Mouse (Mus musculus) embryonic facial prominence, embryonic 14.5 days (tissue): ENCODE data around the gene Cltb. TPM values are rescaled to one million over a fixed set of nuclear protein-coding genes. Genes with fewer than 3 reads are reported as not detected.

ENCODE experiments used
- ATAC-seq: fragments of 200-750 bp; cut with Nextera tagmentation; 2 replicates; pipeline ENCODE4 v1.8.0; 2017; ENCODE audit warnings: low read depth, moderate number of reproducible peaks, moderate TSS enrichment
- DNase-seq: peaks from one replicate; pipeline ENCODE4 v3.0.0-alpha.2; 2015; ENCODE audit warnings: low spot score
- H3K27ac ChIP-seq: fragments of 300-500 bp; sonication (generic); replicated peaks from 2 replicates; pipeline ENCODE4 v1.5.1; 2014; ENCODE audit warnings: low read depth, mild to moderate bottlenecking, low read length, moderate library complexity
- H3K27me3 ChIP-seq: fragments of 300-500 bp; sonication (generic); replicated peaks from 2 replicates; pipeline ENCODE4 v1.6.1; 2014; ENCODE audit warnings: low read length; ENCODE audit not compliant: control insufficient read depth, insufficient read depth
- H3K36me3 ChIP-seq: fragments of 300-500 bp; sonication (generic); 2 replicates; pipeline ENCODE4 v1.6.1; 2014; ENCODE audit warnings: low read length, mixed read lengths; ENCODE audit not compliant: control insufficient read depth, insufficient read depth
- H3K4me1 ChIP-seq: fragments of 300-500 bp; sonication (generic); 2 replicates; pipeline ENCODE4 v1.6.1; 2014; ENCODE audit warnings: antibody characterized with exemption, low read length; ENCODE audit not compliant: control insufficient read depth, insufficient read depth
- H3K4me2 ChIP-seq: fragments of 300-500 bp; sonication (generic); 2 replicates; pipeline ENCODE4 v1.6.1; 2014; ENCODE audit warnings: low read depth, mild to moderate bottlenecking, low read length, moderate library complexity, mixed read lengths
- H3K4me3 ChIP-seq: fragments of 300-500 bp; sonication (generic); 2 replicates; pipeline ENCODE4 v1.5.1; 2014; ENCODE audit warnings: low read depth, mild to moderate bottlenecking, low read length
- H3K9ac ChIP-seq: fragments of 300-500 bp; sonication (generic); 2 replicates; pipeline ENCODE4 v1.6.1; 2014; ENCODE audit warnings: low read depth, mild to moderate bottlenecking, low read length, moderate library complexity, mixed read lengths
- H3K9me3 ChIP-seq: fragments of 300-500 bp; sonication (generic); 2 replicates; pipeline ENCODE4 v1.6.1; 2016; ENCODE audit warnings: low read length; ENCODE audit not compliant: control insufficient read depth
- WGBS: fragments of 180-500 bp; shearing (Covaris S2); extraction: QIAGEN DNeasy Blood & Tissue Kit; methylation state at CpG from one replicate; pipeline ENCODE4 v1.1.7; 2014; 5-methylcytosine and 5-hydroxymethylcytosine counted together
- polyA plus RNA-seq: library from polyadenylated mRNA; unstranded; fragments of >200 nt; fragmentation: Nextera tagmentation; extraction: Ambion mirVana; gene quantifications from 2 replicates; pipeline ENCODE4 v1.2.1, GENCODE M21; 2014

Gene Cltb
- polyA plus RNA-seq, 1 experiment from 2014 or later, result 48.1 TPM

DNA sequence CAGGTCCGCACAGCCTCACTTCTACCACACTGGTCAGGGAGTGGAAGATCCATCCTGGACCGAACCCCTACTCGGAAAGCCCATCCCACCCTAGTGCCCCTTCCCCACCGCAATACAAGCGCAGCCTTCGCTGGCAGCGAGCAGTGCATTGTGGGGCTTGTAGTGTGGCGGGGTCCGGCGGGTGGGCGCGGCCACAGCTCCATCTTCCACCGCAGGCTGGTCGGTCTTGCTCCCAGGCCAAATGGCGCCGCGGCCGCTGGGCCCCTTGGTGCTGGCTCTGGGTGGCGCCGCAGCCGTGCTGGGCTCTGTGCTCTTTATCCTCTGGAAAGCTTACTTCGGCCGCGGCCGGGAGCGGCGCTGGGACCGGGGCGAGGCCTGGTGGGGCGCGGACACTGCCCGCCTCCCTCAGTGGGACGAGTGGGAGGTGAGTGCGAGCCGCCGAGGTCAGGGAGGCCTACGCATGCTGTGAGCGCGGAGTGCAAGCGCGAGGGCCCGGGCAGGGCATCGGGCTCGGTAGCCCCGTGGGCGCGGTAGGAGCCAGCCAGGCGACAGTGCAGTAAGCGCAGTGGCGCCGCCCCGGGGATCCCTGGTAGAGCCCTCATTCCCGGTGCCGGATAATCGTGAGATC lies 36.2 kb downstream of the Cltb start, which contains the start of gene Arl10:
TSS of gene Arl10 (plus strand) at position 162 of the 628 bp plus-strand sequence.
- Histone ChIP-seq H3K9ac (peak within 1 kb of the TSS; percentile 82), H3K4me1 (peaks cover 8% of the 10 kb centered on the region; the same call in 1 of the 2 replicates), H3K36me3 (peaks cover 22% of the 10 kb centered on the region), H3K4me2 (peak within 1 kb of the TSS; percentile 70), H3K27me3 (no peaks in the 10 kb centered on the region), H3K27ac (0 out of 2 replicates have a peak within 1 kb of the TSS, but pooled peaks have one; percentile 22), H3K4me3 (peak within 1 kb of the TSS; percentile 76), H3K9me3 (no peaks in the 10 kb centered on the region)
- peak; percentile 87 for DNase-seq
- peak; percentile 96 for ATAC-seq
- under 1% methylated on average over 53 of the region's 55 CpGs for WGBS

DNA sequence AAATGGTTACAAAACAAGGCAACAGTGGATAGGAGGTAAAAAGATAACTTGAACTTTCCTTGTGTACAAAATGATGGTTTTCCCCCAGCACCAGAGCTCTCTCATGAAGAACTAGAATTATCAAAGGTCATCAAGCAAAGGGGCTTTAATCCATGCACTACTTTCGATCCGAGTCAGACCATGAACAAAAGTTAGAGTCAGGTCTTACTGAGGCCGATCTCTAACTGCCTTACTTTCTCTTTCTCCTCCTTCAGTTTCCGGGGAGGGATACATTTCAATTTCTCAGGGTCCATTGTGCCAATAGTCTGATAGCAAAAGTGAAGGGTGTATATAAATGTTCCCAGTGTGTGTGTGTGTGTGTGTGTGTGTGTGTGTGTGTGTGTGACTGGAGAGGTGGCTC lies 38.5 kb downstream of the Cltb start:
- H3K36me3 ChIP-seq, result peaks cover 5% of the 10 kb centered on the region; the same call in 1 of the 2 replicates
- H3K9me3 ChIP-seq, result no peaks in the 10 kb centered on the region
- no peak for DNase-seq
- H3K27me3 ChIP-seq, result no peaks in the 10 kb centered on the region
- ATAC-seq, result no peak
- no peak overlapping the region for H3K4me3 ChIP-seq
- no peak overlapping the region for H3K9ac ChIP-seq
- 83% methylated on average over 4 of the region's 4 CpGs for WGBS
- H3K4me2 ChIP-seq, result no peak overlapping the region
- peaks cover 8% of the 10 kb centered on the region; the same call in 1 of the 2 replicates for H3K4me1 ChIP-seq
- H3K27ac ChIP-seq, result no peak overlapping the region

DNA sequence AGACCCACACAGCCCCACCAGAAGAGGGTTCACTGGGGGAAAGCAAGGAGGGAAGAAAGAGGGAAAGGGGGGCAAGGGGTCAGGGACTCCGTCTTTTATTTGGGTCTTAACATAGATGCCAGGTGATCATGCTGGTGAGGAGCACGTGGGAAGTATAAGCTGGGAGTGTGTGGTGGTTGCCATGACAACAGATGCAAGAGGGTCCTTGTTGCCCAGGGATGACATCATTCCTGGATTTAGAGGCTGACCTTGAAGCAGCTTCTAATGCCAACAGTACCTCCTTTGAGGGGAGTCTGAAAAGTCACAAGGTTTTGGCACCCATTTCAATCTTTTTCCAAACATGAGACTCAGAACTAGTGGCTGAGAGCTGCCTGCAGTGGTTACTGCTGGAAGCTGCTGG lies 39.5 kb downstream of the Cltb start:
- 49% methylated on average over 2 of the region's 2 CpGs for WGBS
- DNase-seq, result peak; percentile 15
- no peak overlapping the region for H3K27ac ChIP-seq

DNA sequence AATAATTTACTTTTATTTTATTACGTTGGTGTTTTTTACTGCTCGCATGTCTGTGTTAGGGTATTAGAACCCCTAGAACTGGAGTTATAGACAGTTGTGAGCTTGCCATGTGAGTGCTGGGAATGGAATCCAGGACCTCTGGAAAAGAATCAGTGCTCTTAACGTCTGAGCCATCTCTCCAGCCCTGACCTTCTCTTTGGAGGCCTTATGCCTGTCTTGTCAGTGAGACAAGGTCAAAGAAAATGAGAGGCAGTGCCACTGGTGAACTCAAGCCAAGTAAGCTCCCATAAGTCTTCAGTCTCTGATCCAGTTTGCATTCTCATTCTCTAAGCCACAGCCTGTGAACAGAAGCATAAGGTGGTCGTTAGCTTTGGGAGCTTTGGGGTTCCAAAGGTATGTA lies 40.4 kb downstream of the Cltb start:
- no peak overlapping the region for H3K9ac ChIP-seq
- H3K4me3 ChIP-seq, result no peak overlapping the region
- ATAC-seq, result no peak
- DNase-seq, result no peak
- 71% methylated on average over 4 of the region's 4 CpGs for WGBS
- no peak overlapping the region for H3K4me2 ChIP-seq
- H3K27ac ChIP-seq, result no peak overlapping the region
- H3K9me3 ChIP-seq, result no peaks in the 10 kb centered on the region
- no peaks in the 10 kb centered on the region for H3K36me3 ChIP-seq
- peaks cover 2% of the 10 kb centered on the region; the same call in 1 of the 2 replicates for H3K4me1 ChIP-seq
- H3K27me3 ChIP-seq, result no peaks in the 10 kb centered on the region

More for the DNA sequence above, 39.5 kb downstream of the Cltb start:
- Histone ChIP-seq H3K27me3 (no peaks in the 10 kb centered on the region), H3K36me3 (no peaks in the 10 kb centered on the region), H3K4me3 (no peak overlapping the region), H3K9ac (no peak overlapping the region), H3K4me2 (no peak overlapping the region), H3K4me1 (peaks cover 8% of the 10 kb centered on the region; the same call in 1 of the 2 replicates), H3K9me3 (no peaks in the 10 kb centered on the region)
- no peak for ATAC-seq

DNA sequence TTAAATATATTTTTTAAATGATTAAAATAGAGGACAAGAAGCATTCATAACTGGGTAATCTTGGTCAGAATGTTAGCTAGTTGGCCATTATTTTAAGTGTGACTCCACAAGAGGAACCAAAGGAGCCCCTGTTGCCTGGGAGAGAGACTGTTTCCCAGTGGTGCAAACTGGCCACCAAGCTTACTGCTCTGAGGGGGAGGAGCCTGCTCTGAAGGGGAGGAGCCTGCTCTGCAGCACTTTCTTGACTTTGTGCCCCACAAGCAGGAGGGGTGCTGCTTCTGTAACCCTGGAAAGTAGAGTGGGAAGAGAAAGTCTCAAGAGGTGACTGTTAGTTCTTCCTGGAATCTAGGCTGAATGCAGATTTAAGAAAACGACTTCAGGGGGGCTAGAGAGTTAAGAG lies 41.9 kb downstream of the Cltb start:
- Histone ChIP-seq H3K27me3 (no peaks in the 10 kb centered on the region), H3K9me3 (no peaks in the 10 kb centered on the region), H3K4me3 (no peak overlapping the region), H3K27ac (no peak overlapping the region), H3K9ac (no peak overlapping the region), H3K36me3 (no peaks in the 10 kb centered on the region), H3K4me2 (no peak overlapping the region), H3K4me1 (no peaks in the 10 kb centered on the region)
- WGBS, result 53% methylated on average over 1 of the region's 1 CpGs
- DNase-seq, result no peak
- ATAC-seq, result no peak

DNA sequence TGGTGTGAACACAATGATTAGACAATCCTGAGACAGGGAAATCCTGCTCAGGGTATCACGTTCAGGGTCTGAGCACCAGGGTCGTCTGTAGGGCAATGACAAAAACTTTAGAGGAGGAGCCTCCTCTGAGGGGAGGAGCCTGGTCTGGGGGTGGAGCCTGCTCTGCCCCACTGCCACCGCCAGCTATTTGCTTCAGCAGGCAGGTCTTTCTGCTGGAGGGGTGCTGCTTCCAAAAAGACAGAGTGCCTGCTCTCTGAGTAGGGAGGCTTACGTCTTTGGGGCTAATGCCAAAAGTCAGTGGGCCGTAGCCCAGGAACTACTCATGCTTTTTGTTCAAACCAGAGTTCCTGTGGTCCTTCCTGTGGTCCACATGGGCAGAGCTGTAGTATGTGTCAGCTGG lies 42.8 kb downstream of the Cltb start:
- Histone ChIP-seq H3K36me3 (no peaks in the 10 kb centered on the region; the same call in 1 of the 2 replicates), H3K4me1 (no peaks in the 10 kb centered on the region), H3K9ac (no peak overlapping the region), H3K27ac (no peak overlapping the region), H3K4me2 (no peak overlapping the region), H3K27me3 (no peaks in the 10 kb centered on the region), H3K4me3 (no peak overlapping the region), H3K9me3 (no peaks in the 10 kb centered on the region)
- no peak for DNase-seq
- ATAC-seq, result no peak
- 37% methylated on average over 5 of the region's 5 CpGs for WGBS

DNA sequence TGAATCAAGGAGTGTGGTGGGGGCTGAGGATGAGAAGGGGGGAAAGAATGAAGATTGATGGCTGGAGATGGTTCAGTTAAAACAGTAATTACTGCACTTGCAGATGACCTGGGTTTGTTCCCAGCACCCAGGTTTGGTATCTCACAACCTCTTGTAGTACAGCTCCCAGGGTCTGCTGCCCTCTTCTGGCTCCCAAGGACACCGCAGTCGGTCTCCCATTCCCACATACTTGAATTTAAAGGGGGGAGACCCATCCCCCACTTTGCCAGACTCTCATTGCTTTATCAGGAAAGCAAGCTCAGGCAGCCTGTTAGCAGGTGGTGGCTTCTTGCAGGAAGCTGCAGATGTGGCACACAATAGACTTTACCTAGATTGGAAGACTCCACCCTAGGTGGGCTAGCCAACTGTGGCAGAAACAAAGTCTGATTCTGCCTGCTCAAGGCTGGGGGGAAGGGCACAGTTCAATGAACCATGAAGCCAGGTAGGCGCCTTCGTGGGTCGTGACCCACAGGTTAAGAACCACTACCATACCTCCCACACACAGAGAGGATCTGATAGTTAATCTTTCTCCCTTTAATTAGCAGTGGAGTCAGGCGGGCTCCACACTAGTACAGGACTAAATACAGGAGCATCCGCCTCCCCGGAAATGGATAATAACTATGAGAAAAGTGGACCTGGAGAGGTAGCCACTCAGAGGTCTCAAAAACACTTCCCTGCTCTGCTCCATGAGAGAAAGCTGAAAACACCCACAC lies 45.4 kb downstream of the Cltb start:
- 39% methylated on average over 8 of the region's 8 CpGs for WGBS
- H3K4me3 ChIP-seq, result peak overlapping the region; percentile 97
- H3K27me3 ChIP-seq, result no peaks in the 10 kb centered on the region
- H3K27ac ChIP-seq, result no peak overlapping the region
- no peaks in the 10 kb centered on the region for H3K4me1 ChIP-seq
- peak; percentile 5; the same call in 1 of the 2 replicates for ATAC-seq
- peak; percentile 51 for DNase-seq
- peaks cover 18% of the 10 kb centered on the region for H3K36me3 ChIP-seq
- peak overlapping the region; percentile 85 for H3K4me2 ChIP-seq
- H3K9ac ChIP-seq, result no peak overlapping the region
- H3K9me3 ChIP-seq, result no peaks in the 10 kb centered on the region

DNA sequence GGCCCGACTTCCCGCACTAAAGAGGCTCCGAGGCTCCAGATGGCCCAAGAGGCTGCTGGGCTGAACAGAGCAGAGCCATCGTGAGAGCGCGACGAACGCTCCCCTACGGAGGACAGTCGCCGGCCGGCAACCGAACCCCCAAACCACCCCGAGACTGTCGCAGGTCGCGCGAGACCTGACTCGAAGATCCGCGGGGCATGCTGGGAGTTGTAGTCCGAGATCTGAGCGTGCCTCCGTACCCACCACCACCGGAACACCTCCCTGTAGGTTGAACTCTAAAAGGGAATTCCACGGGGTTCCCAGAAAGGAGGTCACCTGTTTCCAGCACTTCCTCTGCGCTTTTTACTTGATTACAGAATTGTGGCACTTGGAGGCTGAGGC lies 46.0 kb downstream of the Cltb start, which contains the start of gene 4833439L19Rik:
TSS of gene 4833439L19Rik (minus strand) at position 235 of the 381 bp plus-strand sequence.
- WGBS, result under 1% methylated on average over 18 of the region's 27 CpGs

More for the DNA sequence above, 46.0 kb downstream of the Cltb start, which contains the start of gene 4833439L19Rik:
- no peaks in the 10 kb centered on the region for H3K9me3 ChIP-seq
- peak within 1 kb of the TSS; percentile 97 for H3K9ac ChIP-seq
- H3K36me3 ChIP-seq, result peaks cover 24% of the 10 kb centered on the region
- ATAC-seq, result peak; percentile 97
- peak; percentile 98 for DNase-seq
- peak within 1 kb of the TSS; percentile 85 for H3K4me2 ChIP-seq
- no peaks in the 10 kb centered on the region for H3K4me1 ChIP-seq
- no peaks in the 10 kb centered on the region for H3K27me3 ChIP-seq
- H3K4me3 ChIP-seq, result peak within 1 kb of the TSS; percentile 97
- H3K27ac ChIP-seq, result peak within 1 kb of the TSS; percentile 52
